Mouse (Mus musculus): ENCODE measurements at regions not wholly inside any gene's neighbourhood (a gene's known extent, or its start where the extent isn't known, plus 50 kb on each side); places are given as distances from the start of the nearest gene placed in this dataset.
"Not testable (repeated sequence)": the region's sequence is repeated elsewhere in the genome, so short reads cannot be mapped to it uniquely, and the experiment has no call there.

- Histone ChIP-seq H3K4me3 (no peak overlapping the region), H3K27ac (no peak overlapping the region)
- no peak for TF ChIP-seq CTCF (IDR thresholded peaks at IDR 0.05)
- intact Hi-C loops (cut with DNase I): no loop called here
- peak; percentile 13 to 20 for DNase-seq (ENCODE audit: extremely low spot score in 1 of 2, low spot score in 2 of 2)
Observed at GRCm38 (mm10) chr15:3755636-3756035, 172.3 kb upstream of the Ghr start.

DNA sequence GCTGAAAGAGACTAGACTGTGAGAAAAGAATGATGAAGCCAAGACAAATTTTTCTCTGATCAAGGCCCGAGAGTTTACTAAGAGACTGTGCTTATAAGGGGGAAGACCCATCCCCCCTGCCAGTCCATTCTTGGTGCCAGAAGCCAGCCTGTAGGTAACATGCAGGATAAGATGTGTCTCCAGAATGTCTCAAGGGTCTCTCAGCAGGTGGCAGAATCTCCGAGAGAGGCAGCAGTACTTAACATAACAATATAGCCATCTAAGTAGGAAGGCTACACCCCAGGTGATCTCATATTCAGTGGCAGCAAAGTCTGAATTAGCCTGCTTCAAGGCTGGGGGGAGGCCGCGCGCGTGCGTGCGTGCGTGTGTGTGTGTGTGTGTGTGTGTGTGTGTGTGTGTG lies 164.8 kb upstream of the Ghr start:
- H3K4me3 ChIP-seq; DNase-seq (ENCODE audit: extremely low spot score in 1 of 2, low spot score in 2 of 2); H3K27ac ChIP-seq; intact Hi-C loops (cut with DNase I): not testable (repeated sequence)

DNA sequence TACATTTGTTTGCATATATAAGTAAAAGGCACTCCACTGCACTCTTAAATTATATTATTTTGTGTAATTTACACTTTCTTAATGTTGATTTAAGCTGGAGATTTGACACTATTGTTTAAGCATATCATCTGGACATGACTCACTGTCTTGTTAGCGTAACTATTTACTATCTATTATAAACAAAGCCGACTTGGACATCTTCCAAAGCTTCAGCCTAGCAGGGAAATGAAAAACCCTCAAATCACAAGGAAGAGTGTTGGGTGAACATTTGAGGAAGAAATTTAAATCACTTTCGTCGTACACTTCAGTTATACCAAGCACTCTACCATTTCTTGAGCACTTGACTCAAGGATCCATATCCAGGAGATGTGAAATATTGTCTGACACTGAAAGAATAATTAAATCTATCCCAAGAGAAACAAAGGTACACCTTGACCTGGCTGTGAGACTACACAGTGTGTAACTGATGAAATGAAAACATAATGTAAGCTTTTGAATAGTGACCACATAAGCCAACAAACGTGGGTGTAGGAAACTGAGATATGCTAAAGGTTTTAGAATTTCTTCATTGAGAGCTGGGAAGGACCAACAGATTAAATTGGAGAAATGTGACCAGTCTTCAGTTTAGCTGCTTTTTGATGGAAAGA lies 160.0 kb upstream of the Ghr start:
- Histone ChIP-seq H3K27ac (no peak overlapping the region), H3K4me3 (no peak overlapping the region)
- intact Hi-C loops (cut with DNase I): no loop called here
- no peak for TF ChIP-seq CTCF (IDR thresholded peaks at IDR 0.05)
- no peak for DNase-seq (ENCODE audit: extremely low spot score in 1 of 2, low spot score in 2 of 2)

DNA sequence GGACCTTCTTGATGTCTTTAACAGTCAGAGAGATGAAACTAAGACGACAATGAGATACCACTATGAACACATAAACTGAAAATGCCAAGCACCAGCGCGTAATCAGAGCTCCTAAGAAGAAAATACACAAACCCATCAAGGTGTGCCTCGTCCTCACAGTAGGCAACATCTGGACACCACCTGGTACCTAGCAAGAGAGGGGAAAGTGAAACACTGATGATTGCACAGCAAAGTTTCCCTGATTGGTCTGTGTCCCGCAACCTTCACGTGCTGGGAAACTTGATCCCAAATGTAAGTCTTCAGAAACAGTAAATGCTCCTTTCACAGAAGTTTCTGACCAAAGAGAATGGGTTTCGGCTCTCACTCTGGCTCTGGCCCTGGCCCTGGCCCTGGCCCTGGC lies 158.9 kb upstream of the Ghr start:
- TF ChIP-seq CTCF (IDR thresholded peaks at IDR 0.05): no peak
- intact Hi-C loops (cut with DNase I): no loop called here
- H3K27ac ChIP-seq: no peak overlapping the region
- H3K4me3 ChIP-seq: no peak overlapping the region
- DNase-seq (ENCODE audit: extremely low spot score in 1 of 2, low spot score in 2 of 2): no peak

DNA sequence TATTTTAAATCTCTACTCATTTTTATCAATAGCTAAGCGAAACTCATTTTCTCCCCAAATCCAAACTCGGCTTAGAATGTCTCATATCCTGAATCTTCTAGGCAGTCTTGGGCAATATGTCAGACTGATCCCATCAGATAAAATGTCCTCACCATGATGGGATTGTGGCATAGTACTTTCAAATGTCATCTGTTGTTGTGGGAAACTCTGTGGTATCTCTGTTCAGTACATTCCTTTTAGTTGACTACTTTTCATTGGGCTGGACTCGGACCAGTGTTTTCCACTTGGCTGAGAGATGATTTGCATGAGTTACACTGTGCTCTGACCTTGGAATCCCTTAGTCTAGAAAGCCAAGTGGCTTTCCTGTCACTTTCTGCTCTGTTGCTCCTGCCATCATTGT lies 141.9 kb upstream of the Ghr start:
- intact Hi-C loops (cut with DNase I): no loop called here

DNA sequence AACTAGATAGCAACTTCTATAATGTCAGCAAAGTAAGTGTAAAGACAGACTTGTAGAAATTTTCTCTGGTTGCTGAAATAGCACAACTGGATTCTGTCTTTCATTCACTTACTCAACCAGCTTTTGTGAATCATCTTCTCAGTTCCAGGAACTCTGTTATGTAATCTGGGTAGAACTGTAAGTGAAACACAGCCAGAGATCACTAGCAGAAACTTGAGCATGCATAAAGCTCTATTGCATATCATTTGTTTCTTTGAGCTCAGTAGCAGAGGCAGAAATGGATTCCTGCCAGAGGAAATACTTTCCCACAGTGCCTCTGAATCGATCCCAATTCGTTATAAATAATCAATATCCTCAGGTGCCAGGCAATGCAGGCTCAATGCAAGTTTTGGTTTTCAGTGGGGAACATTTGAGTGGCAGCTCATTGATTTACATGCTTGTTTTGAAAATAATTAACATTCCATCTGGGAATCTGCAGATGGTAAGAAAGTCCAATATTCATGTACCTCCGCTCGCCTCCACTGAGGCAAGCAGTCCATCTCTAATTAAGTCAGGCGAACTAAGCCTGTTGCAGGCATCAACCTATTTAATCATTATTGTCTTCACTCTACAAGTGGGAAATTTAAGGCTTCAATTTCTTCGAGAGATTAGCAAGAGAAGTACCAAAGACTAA lies 137.5 kb upstream of the Ghr start:
- DNase-seq (ENCODE audit: extremely low spot score in 1 of 2, low spot score in 2 of 2): no peak
- intact Hi-C loops (cut with DNase I): no loop called here
- no peak for TF ChIP-seq CTCF (IDR thresholded peaks at IDR 0.05)
- Histone ChIP-seq H3K4me3 (no peak overlapping the region), H3K27ac (no peak overlapping the region)

More for the DNA sequence above, 141.9 kb upstream of the Ghr start:
- no peak for TF ChIP-seq CTCF (IDR thresholded peaks at IDR 0.05)
- H3K4me3 ChIP-seq: no peak overlapping the region
- H3K27ac ChIP-seq: no peak overlapping the region
- DNase-seq (ENCODE audit: extremely low spot score in 1 of 2, low spot score in 2 of 2): no peak

- intact Hi-C loops (cut with DNase I): no loop called here
- Histone ChIP-seq H3K4me3 (no peak overlapping the region), H3K27ac (no peak overlapping the region)
- no peak for DNase-seq (ENCODE audit: extremely low spot score in 1 of 2, low spot score in 2 of 2)
- TF ChIP-seq CTCF (IDR thresholded peaks at IDR 0.05): no peak
Observed at GRCm38 (mm10) chr15:3711764-3712163, 128.5 kb upstream of the Ghr start.

- DNase-seq (ENCODE audit: extremely low spot score in 1 of 2, low spot score in 2 of 2): no peak
- no peak overlapping the region for H3K27ac ChIP-seq
- TF ChIP-seq CTCF (IDR thresholded peaks at IDR 0.05): no peak
- no peak overlapping the region for H3K4me3 ChIP-seq
- intact Hi-C loops (cut with DNase I): no loop called here
Observed at GRCm38 (mm10) chr15:3707089-3708078, 124.1 kb upstream of the Ghr start.

- Histone ChIP-seq H3K27ac (no peak overlapping the region), H3K4me3 (no peak overlapping the region)
- TF ChIP-seq CTCF (IDR thresholded peaks at IDR 0.05): no peak
- intact Hi-C loops (cut with DNase I): no loop called here
- DNase-seq (ENCODE audit: extremely low spot score in 1 of 2, low spot score in 2 of 2): no peak
Observed at GRCm38 (mm10) chr15:3699234-3699814, 116.0 kb upstream of the Ghr start.

DNA sequence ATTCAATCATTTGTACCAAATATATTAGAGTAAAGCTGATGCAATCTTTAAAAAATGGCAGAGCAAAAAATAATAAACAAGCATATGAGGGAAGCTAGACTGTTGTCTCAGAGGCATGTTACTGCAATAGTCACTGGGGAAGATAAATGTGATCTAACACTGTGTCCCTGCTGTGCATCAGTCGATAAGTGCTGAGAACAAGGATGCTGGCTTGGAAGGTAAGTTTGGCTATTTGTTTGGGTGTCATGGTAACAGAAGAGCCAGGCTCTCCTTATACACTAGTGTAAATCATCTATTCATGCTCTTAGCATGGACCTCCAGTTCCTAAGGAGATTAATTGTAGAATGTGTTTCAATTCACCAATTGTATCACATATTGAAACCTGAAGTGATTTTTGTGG lies 102.0 kb upstream of the Ghr start:
- intact Hi-C loops (cut with DNase I): no loop called here
- no peak for DNase-seq (ENCODE audit: extremely low spot score in 1 of 2, low spot score in 2 of 2)
- Histone ChIP-seq H3K4me3 (no peak overlapping the region), H3K27ac (no peak overlapping the region)
- TF ChIP-seq CTCF (IDR thresholded peaks at IDR 0.05): no peak

- DNase-seq (ENCODE audit: extremely low spot score in 1 of 2, low spot score in 2 of 2); intact Hi-C loops (cut with DNase I): not testable (repeated sequence)
Observed at GRCm38 (mm10) chr15:3677026-3677425, 93.7 kb upstream of the Ghr start.

GRCm38 (mm10) chr15:3672586-3672985 lies 89.3 kb upstream of the Ghr start:
- DNase-seq (ENCODE audit: extremely low spot score in 1 of 2, low spot score in 2 of 2): no peak
- H3K4me3 ChIP-seq: no peak overlapping the region
- no peak overlapping the region for H3K27ac ChIP-seq
- no peak for TF ChIP-seq CTCF (IDR thresholded peaks at IDR 0.05)
- intact Hi-C loops (cut with DNase I): no loop called here

More at GRCm38 (mm10) chr15:3677026-3677425, 93.7 kb upstream of the Ghr start:
- H3K27ac ChIP-seq, H3K4me3 ChIP-seq: not testable (repeated sequence)

All from left cerebral cortex, adult 2 months (tissue).